Mouse (Mus musculus) neutrophil, adult 83 days (primary cell): ENCODE data around the gene Cebpe. TPM values are rescaled to one million over a fixed set of nuclear protein-coding genes. Genes with fewer than 3 reads are reported as not detected.

Experiments used
- total RNA-seq, 2 experiments: library from RNA; stranded (reverse); gene quantifications; one replicate each; pipeline ENCODE4 v1.2.4; 2023

Cebpe gene
- total RNA-seq, result 100 to 1,000 TPM; 181 to 183 TPM

DNA sequence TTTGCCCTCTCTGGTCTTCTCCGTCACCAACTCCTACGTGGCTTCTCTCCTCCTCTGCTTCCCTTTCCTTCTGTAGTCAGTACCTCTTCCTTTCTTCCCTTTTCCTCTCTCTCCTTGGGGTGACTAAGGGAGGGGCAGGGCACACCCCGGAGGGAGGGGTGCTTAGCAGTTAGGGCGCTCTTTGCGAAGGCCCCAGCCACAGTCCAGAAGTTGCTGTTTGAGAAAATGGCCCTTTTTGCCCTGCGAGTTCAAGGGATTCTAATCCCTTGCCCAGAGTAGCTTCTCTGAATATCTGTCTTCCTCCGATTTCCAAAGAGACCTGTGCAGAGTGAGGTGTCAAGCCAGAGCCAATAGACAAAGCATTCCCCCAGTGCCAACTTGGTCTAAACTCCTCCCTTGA is at the start of gene Cebpe:
TSS of gene Cebpe (minus strand) at position 101 of the 400 bp plus-strand sequence.

DNA sequence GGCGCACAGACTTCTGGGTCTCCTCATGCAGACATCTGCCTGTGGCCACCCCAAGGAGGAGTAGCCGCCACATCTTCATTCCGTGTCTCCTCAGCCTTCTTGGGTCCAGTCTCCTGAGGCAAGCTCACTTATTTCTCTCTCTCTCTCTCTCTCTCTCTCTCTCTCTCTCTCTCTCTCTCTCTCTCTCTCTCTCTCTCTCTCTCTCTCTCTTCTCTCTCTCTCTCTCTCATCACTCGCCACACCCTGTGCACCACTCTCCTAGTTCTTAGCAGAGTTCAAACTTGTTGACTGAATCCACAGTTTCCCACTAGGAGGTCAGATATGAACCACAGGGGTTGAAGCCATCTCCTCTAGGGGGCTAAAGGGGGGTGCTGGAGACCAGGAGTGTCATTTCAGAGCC is 13.2 kb downstream of the Cebpe start, which contains the start of gene Gm29776:
TSS of gene Gm29776 (minus strand) at position 101 of the 400 bp plus-strand sequence.

DNA sequence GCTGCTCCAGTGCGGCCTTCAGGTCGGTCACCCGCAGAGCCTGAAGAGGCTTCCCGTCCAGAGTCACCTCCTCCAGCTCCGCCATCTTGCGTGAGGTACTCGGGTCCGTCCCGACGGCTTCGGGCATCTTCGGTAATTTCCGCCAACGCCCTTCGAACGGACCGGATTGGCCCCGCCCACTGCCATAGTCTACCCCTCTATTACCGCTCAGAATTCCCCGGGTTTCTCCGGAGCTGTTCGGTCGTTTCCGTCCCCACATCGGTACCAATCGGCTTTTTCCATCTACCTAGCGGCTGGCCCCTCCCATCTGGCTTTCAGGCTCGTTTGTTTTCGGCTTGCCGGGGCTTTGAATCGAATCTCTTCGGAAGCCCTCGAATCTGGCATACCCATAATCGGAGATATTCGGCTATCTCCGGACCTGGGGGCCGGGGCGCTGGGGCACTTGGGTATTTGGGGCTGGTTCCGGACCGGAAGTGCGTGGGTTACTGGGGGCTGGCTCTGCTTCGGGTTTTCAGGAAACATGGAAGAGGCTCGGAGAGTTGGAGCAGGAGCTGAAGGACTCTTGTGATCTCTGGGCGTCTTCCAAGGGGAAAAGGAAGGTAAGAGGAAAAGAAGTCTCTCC is 25.3 kb downstream of the Cebpe start, which contains the start of gene Acin1:
TSS of gene Acin1 (minus strand) at position 410 of the 622 bp plus-strand sequence.

DNA sequence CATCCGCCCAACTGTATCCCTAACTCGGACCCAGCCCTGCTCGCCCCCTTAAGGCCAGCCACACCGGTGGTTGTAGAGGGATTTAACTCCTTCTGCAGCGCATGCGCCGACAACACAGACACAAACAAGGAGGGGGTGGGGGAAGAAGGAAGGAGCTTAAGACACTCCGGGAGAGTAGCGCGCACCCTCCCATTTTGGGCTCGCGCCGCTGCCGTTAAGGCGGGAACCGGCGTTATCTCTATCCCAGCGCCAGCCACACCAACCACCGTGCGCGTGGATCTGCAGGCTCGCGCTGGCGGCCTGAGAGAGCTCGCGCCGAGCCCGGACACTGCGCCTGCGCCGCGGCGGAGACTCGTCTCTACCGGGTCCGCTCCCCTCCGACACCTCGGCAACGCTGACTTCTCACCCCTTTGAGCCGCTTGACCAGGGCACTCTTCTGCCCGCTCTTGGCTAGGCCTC is 25.9 kb downstream of the Cebpe start, which contains the start of gene 1700123O20Rik:
TSS of gene 1700123O20Rik (plus strand) at position 154 of the 459 bp plus-strand sequence.

Other genes starting within 250 kb of the Cebpe start
- gene Lrp10, start 248.0 kb downstream of the Cebpe start, total RNA-seq, result 10 to 100 TPM; 82.6 to 82.9 TPM
- under 1 TPM in 1 of 2 experiments, not detected in 1; 0.18 TPM for gene Rem2, start 236.1 kb downstream of the Cebpe start, total RNA-seq
- gene Prmt5, start 194.6 kb downstream of the Cebpe start, total RNA-seq, result 10 to 100 TPM; 12.8 to 13.9 TPM
- gene Haus4, start 157.6 kb downstream of the Cebpe start, total RNA-seq, result 10 to 100 TPM; 26.8 to 31.2 TPM
- under 1 TPM; 0.20 to 0.22 TPM for gene Ajuba, start 134.6 kb downstream of the Cebpe start, total RNA-seq
- 1 to 10 TPM; 3.4 to 6.2 TPM for gene 4931414P19Rik, start 106.2 kb downstream of the Cebpe start, total RNA-seq
- gene Psmb5, start 94.2 kb downstream of the Cebpe start, total RNA-seq, result 10 to 100 TPM; 56.3 to 74.9 TPM
- under 1 TPM in 1 of 2 experiments, not detected in 1; 0.07 TPM for gene Psmb11, start 90.7 kb downstream of the Cebpe start, total RNA-seq
- gene Gm17606, start 71.2 kb downstream of the Cebpe start, total RNA-seq, result not detected
- 1 to 10 TPM; 1.9 to 3.7 TPM for gene Cdh24, start 70.8 kb downstream of the Cebpe start, total RNA-seq
- 10 to 100 TPM; 29.0 to 31.1 TPM for gene 1700123O20Rik, start 26.0 kb downstream of the Cebpe start, total RNA-seq
- 100 to 1,000 TPM; 245 to 254 TPM for gene Acin1, start 25.2 kb downstream of the Cebpe start, total RNA-seq
- under 1 TPM; 0.40 to 0.70 TPM for gene Gm29776, start 13.3 kb downstream of the Cebpe start, total RNA-seq
- gene Slc7a8, start 69.8 kb upstream of the Cebpe start, total RNA-seq, result 1 to 10 TPM; 5.0 to 5.1 TPM
- not detected for gene Rnf212b, start 102.0 kb upstream of the Cebpe start, total RNA-seq
- 10 to 100 TPM in 1 of 2 experiments, 1 to 10 TPM in 1; 8.7 to 10.9 TPM for gene Homez, start 158.8 kb upstream of the Cebpe start, total RNA-seq
- 1 to 10 TPM; 1.7 to 2.5 TPM for gene Ppp1r3e, start 165.4 kb upstream of the Cebpe start, total RNA-seq
- gene Bcl2l2, start 171.2 kb upstream of the Cebpe start, total RNA-seq, result 1 to 10 TPM; 6.6 to 8.1 TPM
- gene Gm20521, start 171.3 kb upstream of the Cebpe start, total RNA-seq, result 1 to 10 TPM in 1 of 2 experiments, under 1 TPM in 1; 0.85 to 1.5 TPM
- gene Pabpn1, start 180.3 kb upstream of the Cebpe start, total RNA-seq, result 100 to 1,000 TPM; 136 to 145 TPM
- gene Slc22a17, start 201.0 kb upstream of the Cebpe start, total RNA-seq, result under 1 TPM; 0.55 to 0.57 TPM
- gene Efs, start 214.0 kb upstream of the Cebpe start, total RNA-seq, result under 1 TPM in 1 of 2 experiments, not detected in 1; 0.33 TPM
- gene Il25, start 220.5 kb upstream of the Cebpe start, total RNA-seq, result not detected
- not detected for gene Cmtm5, start 224.1 kb upstream of the Cebpe start, total RNA-seq